Mouse (Mus musculus) intestine, embryonic 14.5 days (tissue): Measurements from ENCODE around the gene Prss50. TPM values are rescaled to one million over a fixed set of nuclear protein-coding genes. Genes with fewer than 3 reads are reported as not detected.

Source experiments
- ATAC-seq: fragments of 200-750 bp; cut with Nextera tagmentation; replicated peaks from 2 replicates; pipeline ENCODE4 v1.8.0; 2017; ENCODE audit warnings: low read depth, moderate number of reproducible peaks, moderate TSS enrichment, moderate library complexity; ENCODE audit not compliant: low FRiP score, low TSS enrichment
- DNase-seq: peaks from one replicate; pipeline ENCODE4 v3.0.0-alpha.2; 2018; ENCODE audit warnings: low spot score
- H3K27ac ChIP-seq: fragments of 300-500 bp; sonication (generic); 2 replicates; pipeline ENCODE4 v1.5.1; 2014; ENCODE audit warnings: low read depth, mild to moderate bottlenecking, control low read depth
- H3K27me3 ChIP-seq: fragments of 300-500 bp; sonication (generic); replicated peaks from 2 replicates; pipeline ENCODE4 v1.6.1; 2014; ENCODE audit warnings: low read length, control low read depth; ENCODE audit not compliant: control insufficient read depth, insufficient read depth
- H3K36me3 ChIP-seq: fragments of 300-500 bp; sonication (generic); 2 replicates; pipeline ENCODE4 v1.6.1; 2014; ENCODE audit warnings: low read length, control low read depth; ENCODE audit not compliant: control insufficient read depth, insufficient read depth
- H3K4me1 ChIP-seq: fragments of 300-500 bp; sonication (generic); replicated peaks from 2 replicates; pipeline ENCODE4 v1.6.1; 2014; ENCODE audit warnings: low read length, control low read depth, mixed read lengths; ENCODE audit not compliant: control insufficient read depth, insufficient read depth
- H3K4me2 ChIP-seq: fragments of 300-500 bp; sonication (generic); 2 replicates; pipeline ENCODE4 v1.6.1; 2014; ENCODE audit warnings: low read length
- H3K4me3 ChIP-seq: fragments of 300-500 bp; sonication (generic); 2 replicates; pipeline ENCODE4 v1.5.1; 2014; ENCODE audit warnings: low read depth, low read length, control low read depth, mixed read lengths
- H3K9ac ChIP-seq: fragments of 300-500 bp; sonication (generic); 2 replicates; pipeline ENCODE4 v1.6.1; 2014; ENCODE audit warnings: mild to moderate bottlenecking, low read length
- H3K9me3 ChIP-seq: fragments of 300-500 bp; sonication (generic); 2 replicates; pipeline ENCODE4 v1.6.1; 2016; ENCODE audit warnings: low read length, control low read depth; ENCODE audit not compliant: control insufficient read depth
- WGBS: fragments of 180-500 bp; shearing (Covaris S2); extraction: QIAGEN DNeasy Blood & Tissue Kit; methylation state at CpG from one replicate; pipeline ENCODE4 v1.1.7; 2014; 5-methylcytosine and 5-hydroxymethylcytosine counted together
- polyA plus RNA-seq: library from polyadenylated mRNA; unstranded; fragments of >200 nt; fragmentation: Nextera tagmentation; extraction: Ambion mirVana; gene quantifications from 2 replicates; pipeline ENCODE4 v1.2.1, GENCODE M21; 2014

Gene Prss50
- polyA plus RNA-seq, 1 experiment from 2014 or later, result 0.68 TPM

DNA sequence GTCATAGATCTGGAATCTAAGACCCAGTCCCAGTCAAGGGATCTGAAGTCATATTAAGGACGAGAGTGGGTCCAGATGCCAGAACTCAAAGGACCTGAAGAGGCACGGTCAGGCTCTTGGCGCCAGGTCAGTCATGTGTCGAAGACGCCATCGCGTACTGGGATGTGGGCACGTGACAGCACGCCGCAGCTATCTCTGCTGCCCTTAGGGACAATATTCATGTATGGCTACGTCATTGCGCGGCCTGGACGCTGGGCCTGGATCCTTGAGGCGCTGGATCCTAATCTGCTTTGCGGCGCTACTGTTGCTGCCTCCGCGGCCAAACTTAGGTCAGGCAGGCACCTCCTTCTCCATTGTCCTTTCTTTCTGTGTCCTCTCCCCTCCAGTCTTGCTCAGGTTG lies 23.4 kb upstream of the Prss50 start, which contains the start of gene Prss45:
Prss45 (plus strand) TSS at position 178 of the 400 bp plus-strand sequence.
- DNase-seq (no peak), ATAC-seq (no peak)
- Histone ChIP-seq H3K9me3 (no peaks in the 10 kb centered on the region), H3K4me2 (0 out of 2 replicates have a peak within 1 kb of the TSS, but pooled peaks have one; percentile 13), H3K27ac (no peak within 1 kb of the TSS), H3K36me3 (no peaks in the 10 kb centered on the region), H3K4me3 (no peak within 1 kb of the TSS), H3K4me1 (no peaks in the 10 kb centered on the region), H3K27me3 (no peaks in the 10 kb centered on the region), H3K9ac (no peak within 1 kb of the TSS)
- 82% methylated on average over 19 of the region's 19 CpGs for WGBS

DNA sequence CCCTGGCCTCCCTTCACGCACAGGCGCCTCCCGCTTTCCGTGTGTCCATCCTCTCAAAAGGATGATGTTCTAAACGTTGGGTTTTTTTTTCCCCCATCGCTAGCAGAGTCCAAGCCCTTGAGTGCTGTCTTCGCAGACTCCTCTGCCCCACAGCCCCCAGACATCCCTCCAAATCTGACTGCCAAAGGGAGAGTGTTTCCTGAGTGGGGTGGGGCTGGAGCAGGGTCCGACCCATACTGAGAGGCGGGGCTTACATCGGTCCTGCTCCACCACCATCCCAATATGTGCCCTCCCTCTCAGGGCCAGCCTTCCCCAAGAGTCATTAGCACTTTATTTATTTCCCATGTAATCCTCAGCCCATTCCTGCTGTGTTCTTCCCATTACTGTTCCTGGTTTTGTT lies 22.8 kb upstream of the Prss50 start:
- DNase-seq (no peak), ATAC-seq (no peak)
- Histone ChIP-seq H3K27ac (no peak overlapping the region), H3K27me3 (no peaks in the 10 kb centered on the region), H3K4me2 (0 out of 2 replicates have a peak overlapping the region, but pooled peaks have one; percentile 13), H3K36me3 (no peaks in the 10 kb centered on the region), H3K4me1 (no peaks in the 10 kb centered on the region), H3K9ac (no peak overlapping the region), H3K4me3 (no peak overlapping the region), H3K9me3 (no peaks in the 10 kb centered on the region)
- WGBS, result 33% methylated on average over 10 of the region's 10 CpGs

DNA sequence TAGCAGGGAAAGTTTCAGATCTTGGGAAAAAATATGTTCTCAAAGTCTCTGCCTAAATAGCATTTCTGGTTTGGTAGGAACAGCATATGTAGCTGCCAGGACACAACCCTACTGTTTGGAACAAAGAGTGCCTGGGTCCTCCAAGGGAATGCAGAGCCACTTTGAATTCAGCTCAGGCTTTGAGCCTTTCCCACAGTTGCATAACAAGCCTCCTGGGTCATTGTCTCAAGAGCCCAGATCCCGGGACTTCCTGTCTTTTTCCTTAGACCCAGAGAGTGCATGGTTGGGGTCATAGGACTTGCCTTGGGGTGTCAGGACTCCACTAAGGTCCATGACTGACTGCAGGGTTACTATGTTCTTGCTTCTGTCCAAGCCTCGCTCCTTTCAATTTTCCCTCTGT lies 21.7 kb upstream of the Prss50 start:
- no peak overlapping the region for H3K4me3 ChIP-seq
- H3K4me1 ChIP-seq, result no peaks in the 10 kb centered on the region
- DNase-seq (no peak), ATAC-seq (no peak)
- H3K36me3 ChIP-seq, result no peaks in the 10 kb centered on the region
- no peak overlapping the region for H3K27ac ChIP-seq
- H3K9me3 ChIP-seq, result no peaks in the 10 kb centered on the region
- H3K27me3 ChIP-seq, result no peaks in the 10 kb centered on the region
- 70% methylated on average over 2 of the region's 2 CpGs for WGBS
- H3K9ac ChIP-seq, result no peak overlapping the region
- H3K4me2 ChIP-seq, result no peak overlapping the region

- ATAC-seq (no peak), DNase-seq (no peak)
- Histone ChIP-seq H3K9ac (no peak overlapping the region), H3K4me3 (no peak overlapping the region), H3K4me1 (no peaks in the 10 kb centered on the region), H3K9me3 (no peaks in the 10 kb centered on the region), H3K27me3 (no peaks in the 10 kb centered on the region), H3K4me2 (no peak overlapping the region), H3K27ac (no peak overlapping the region), H3K36me3 (no peaks in the 10 kb centered on the region)
- WGBS, result 79% methylated on average over 6 of the region's 6 CpGs
These were observed 16.9 kb upstream of the Prss50 start for GRCm38 (mm10) chr9:110840905-110841304.

DNA sequence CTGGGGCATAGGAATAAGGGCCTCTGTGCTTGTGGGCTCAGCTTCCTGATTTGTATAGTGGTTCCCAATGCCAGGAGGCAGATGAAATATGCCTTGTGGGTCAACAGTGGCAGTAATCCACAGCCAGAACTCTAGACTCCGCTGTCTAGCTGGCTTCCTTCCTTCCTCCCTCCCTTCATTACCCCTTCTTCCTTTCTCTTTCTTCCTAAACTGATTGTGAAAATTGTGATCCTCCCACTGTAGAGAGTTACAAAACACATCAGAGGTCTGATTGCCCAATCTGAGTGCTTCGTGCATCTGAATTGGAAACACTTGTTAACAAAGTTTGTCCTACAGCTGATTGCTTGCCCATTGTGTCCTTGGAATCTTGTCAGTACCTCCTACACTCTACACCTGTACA lies 16.3 kb upstream of the Prss50 start:
- ATAC-seq (no peak), DNase-seq (no peak)
- Histone ChIP-seq H3K4me3 (no peak overlapping the region), H3K4me2 (no peak overlapping the region), H3K36me3 (no peaks in the 10 kb centered on the region), H3K9ac (no peak overlapping the region), H3K27me3 (no peaks in the 10 kb centered on the region), H3K4me1 (no peaks in the 10 kb centered on the region), H3K27ac (no peak overlapping the region), H3K9me3 (no peaks in the 10 kb centered on the region)
- WGBS, result 71% methylated on average over 2 of the region's 2 CpGs

GRCm38 (mm10) chr9:110844206-110844605 lies 13.6 kb upstream of the Prss50 start, which contains the start of gene Prss46:
Prss46 (plus strand) TSS chr9:110844506.
- ATAC-seq (no peak), DNase-seq (no peak)
- H3K27me3 ChIP-seq, result no peaks in the 10 kb centered on the region
- H3K9ac ChIP-seq, result no peak within 1 kb of the TSS
- H3K4me2 ChIP-seq, result no peak within 1 kb of the TSS
- H3K36me3 ChIP-seq, result no peaks in the 10 kb centered on the region
- no peak within 1 kb of the TSS for H3K27ac ChIP-seq
- H3K4me1 ChIP-seq, result no peaks in the 10 kb centered on the region
- 79% methylated on average over 10 of the region's 10 CpGs for WGBS
- no peaks in the 10 kb centered on the region for H3K9me3 ChIP-seq
- H3K4me3 ChIP-seq, result no peak within 1 kb of the TSS

- H3K27ac ChIP-seq, result no peak overlapping the region
- H3K9me3 ChIP-seq, result no peaks in the 10 kb centered on the region
- no peak overlapping the region for H3K9ac ChIP-seq
- H3K4me2 ChIP-seq, result no peak overlapping the region
- H3K27me3 ChIP-seq, result no peaks in the 10 kb centered on the region
- WGBS, result 83% methylated on average over 7 of the region's 7 CpGs
- DNase-seq, result no peak
- H3K36me3 ChIP-seq, result no peaks in the 10 kb centered on the region
- H3K4me1 ChIP-seq, result no peaks in the 10 kb centered on the region
- ATAC-seq, result no peak
- no peak overlapping the region for H3K4me3 ChIP-seq
These were observed 8.6 kb upstream of the Prss50 start for GRCm38 (mm10) chr9:110849162-110849561.

DNA sequence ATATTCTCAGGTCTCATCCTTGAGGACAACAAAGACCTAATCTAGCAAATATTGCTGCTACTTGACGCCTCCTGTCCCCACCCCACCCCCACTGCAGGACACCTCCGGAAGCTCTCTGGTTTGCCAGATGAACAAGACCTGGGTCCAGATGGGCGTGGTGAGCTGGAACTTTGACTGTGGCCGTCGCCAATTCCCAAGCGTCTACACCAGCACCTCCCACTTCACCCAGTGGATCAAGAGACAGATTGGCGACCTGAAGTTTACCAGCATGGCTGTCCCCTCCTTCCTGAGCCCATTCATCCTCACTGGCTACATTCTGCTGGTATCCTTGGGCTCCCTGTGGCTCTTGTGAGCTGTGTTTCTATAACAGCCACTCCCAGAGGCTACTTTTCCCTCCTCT lies 1.9 kb upstream of the Prss50 start:
- H3K9ac ChIP-seq, result no peak overlapping the region
- no peak overlapping the region for H3K27ac ChIP-seq
- H3K27me3 ChIP-seq, result peaks cover 26% of the 10 kb centered on the region
- H3K4me2 ChIP-seq, result no peak overlapping the region
- H3K9me3 ChIP-seq, result no peaks in the 10 kb centered on the region
- H3K4me3 ChIP-seq, result no peak overlapping the region
- H3K36me3 ChIP-seq, result no peaks in the 10 kb centered on the region
- H3K4me1 ChIP-seq, result no peaks in the 10 kb centered on the region
- DNase-seq, result no peak
- 75% methylated on average over 7 of the region's 7 CpGs for WGBS
- ATAC-seq, result no peak

DNA sequence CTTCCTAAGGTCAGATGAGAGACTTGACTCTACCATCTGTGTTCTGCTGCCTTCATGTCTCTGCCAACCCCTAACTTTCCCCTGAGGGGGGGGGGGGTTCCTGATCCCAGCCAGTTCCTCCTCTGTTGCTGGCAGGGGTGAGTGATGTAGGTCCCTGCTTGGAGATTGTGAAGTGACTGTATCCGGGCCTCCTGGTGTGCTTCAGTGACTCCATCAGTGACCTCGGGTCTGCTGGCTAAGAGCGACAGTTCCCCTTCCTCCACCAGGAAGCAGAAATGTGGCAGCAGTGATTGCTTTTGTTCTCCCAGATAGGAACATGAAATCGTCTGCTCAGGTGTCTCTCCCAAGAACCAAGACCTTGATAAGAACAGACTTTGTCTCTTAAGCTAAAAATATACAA lies 847 bp upstream of the Prss50 start:
- Histone ChIP-seq H3K9ac (no peak overlapping the region), H3K27me3 (peaks cover 26% of the 10 kb centered on the region), H3K4me3 (no peak overlapping the region), H3K36me3 (no peaks in the 10 kb centered on the region), H3K9me3 (no peaks in the 10 kb centered on the region), H3K4me1 (no peaks in the 10 kb centered on the region), H3K4me2 (no peak overlapping the region), H3K27ac (no peak overlapping the region)
- 52% methylated on average over 4 of the region's 4 CpGs for WGBS
- DNase-seq (no peak), ATAC-seq (no peak)
